Mouse (Mus musculus): ENCODE results near the gene Tgfbr2.

Tgfbr2 gene

DNA sequence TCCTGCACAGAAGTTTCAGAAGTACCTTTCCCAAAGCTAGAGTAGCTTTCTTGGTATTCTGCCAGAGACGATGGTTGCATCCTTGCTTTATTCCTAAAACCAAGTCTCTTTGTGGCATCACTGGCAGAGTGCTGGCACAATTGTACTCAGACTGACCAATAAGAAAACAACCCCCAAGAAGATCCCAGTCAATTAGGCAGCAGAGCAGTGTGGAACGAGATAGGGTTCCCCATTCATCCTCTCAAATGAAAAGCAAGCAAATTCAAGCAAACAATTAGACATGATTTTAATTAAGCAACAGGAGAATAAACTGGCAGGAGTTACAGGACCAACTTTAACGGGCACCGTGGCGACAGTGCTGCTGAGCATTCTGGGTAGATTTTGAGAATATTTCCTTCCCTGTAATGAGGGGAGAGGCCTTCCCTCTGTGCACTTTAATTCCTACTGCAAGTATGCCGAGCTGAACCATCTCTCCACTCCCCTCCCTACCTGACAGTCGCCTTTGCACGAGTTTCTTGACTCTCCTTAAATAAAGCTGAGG, 56.8 kb downstream of the Tgfbr2 start:
- no peak for DNase-seq (ENCODE audit: low spot score in 2 of 2)

DNA sequence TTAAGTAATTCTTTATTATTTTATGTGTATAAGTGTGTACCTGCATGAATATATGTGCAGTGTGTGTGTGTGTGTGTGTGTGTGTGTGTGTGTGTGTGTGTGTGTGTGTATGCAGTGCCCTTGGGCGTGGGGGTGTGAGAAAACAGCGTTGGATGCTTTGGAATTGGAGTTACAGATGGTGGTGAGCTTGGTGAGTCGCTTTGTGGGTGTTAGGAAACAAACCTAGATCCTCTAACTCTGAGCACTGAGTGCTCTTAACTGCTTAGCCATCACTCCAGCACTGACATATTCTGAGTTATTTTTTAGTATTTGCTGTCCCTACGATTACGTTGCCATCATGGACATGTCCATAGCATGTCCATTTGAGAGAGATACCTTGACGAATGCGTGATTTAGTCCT, 59.3 kb downstream of the Tgfbr2 start:
- no peak for DNase-seq (ENCODE audit: low spot score in 2 of 2)

DNA sequence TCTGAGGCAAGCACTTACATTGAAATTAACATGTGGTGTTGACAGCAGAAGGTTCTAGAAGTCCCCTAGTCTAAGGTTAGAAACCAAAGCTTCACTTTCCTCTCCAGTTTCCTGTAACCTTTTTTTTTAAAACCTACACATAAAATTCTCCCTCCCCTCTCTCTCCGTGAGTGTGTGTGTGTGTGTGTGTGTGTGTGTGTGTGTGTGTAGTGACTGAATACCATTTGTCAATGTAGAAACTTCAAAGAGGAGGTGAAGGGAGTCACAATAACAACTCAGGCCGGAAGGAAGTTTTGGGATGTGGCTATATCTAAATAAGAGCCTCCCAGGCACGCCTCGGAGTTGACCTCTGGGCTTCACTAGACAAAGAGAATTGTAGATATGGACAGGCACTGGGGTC, 60.8 kb downstream of the Tgfbr2 start:
- DNase-seq (ENCODE audit: low spot score in 2 of 2): peak; percentile 27 to 48

DNA sequence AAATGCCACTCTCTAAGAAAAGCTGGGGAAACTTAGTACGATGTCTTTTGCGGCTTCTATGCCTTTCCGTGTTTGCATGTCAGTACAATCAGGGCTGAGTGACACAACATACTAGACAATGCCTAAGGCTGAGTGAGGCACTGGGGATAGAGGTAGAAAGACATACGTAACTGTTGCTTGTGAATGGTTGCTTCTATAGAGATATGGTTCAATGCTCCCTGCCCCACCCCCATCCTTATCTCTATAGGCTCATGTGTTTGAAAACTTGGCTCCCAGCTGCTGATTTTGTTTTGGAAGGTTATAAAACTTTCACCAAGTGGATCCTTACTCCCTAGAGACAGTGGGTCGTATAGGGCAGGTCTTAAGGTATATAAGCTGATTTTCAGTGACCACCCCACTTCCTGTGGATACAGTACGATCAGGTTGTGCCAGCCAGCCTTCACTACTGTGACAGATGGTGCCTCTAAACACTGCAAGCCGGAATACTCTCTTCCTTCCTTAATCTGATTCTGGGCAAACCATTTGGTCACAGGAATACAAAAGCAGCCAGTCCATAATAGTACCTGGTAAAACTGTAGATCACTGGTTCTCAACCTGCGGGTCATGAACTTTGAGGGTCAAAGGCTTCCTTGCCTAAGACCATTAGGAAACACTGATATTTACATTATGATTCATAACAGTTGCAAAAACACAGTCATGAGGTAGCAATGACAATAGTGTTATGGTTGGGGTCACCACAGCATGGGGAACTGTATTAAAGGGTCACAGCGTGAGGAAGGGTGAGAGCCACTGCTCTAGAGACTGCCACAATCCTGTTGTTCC, 63.8 kb downstream of the Tgfbr2 start:
- no peak for DNase-seq (ENCODE audit: low spot score in 2 of 2)

DNA sequence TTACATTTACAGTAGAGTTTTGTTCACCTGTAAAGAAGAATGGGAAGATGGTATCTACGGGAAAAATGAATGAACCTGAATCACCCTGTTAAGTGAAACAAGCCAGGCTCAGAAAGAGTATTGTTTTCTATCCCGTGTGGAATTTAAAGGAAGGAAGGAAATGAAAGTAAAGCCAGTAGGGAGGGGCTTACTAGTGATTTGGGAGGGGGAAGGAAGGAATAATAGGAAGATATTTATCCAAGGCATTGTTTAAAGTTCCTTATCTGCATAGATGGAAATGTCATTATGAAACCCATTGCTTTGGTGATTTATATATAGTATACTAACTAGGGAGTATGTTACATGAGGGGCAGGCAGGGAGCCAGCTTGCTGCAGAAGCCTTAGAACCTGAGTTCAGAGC, 66.4 kb downstream of the Tgfbr2 start:
- no peak for DNase-seq (ENCODE audit: low spot score in 2 of 2)

DNA sequence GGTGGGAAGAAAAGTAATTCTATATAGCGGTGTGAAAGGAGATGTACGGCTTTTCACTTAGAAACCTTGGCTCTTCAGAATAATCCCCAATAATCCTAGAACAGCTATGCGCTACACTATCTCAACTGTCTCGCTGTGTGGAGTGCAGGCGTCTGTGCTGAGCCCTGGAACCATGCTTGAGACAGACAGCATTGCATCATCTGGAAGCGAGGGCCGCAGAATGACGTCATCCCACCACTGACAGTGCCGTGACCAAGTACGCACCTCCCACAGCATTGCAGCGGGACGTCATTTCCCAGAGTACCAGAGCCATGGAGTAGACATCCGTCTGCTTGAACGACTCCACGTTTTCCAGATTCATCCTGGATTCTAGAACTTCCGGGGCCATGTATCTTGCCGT, 70.4 kb downstream of the Tgfbr2 start:
- no peak for DNase-seq (ENCODE audit: low spot score in 2 of 2)

DNA sequence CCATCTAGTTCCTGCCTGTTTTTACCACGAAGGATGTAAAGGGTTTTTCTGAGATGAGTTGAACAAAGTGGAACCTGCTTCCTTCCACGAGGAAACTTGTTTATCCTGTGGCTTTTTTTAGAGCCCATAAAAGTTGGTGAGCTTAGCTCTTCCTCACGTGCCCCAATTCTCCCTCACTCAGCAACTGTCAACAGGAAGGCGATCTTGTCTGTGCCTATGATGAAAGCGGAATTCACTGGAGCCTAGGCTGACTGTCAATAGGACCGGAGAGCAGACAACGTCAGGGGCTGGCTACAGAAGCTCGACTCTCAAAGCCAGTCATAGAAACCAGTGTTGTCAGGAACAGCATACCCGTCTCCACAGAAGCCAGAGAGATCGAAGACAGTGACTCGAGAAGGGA, 73.3 kb downstream of the Tgfbr2 start:
- DNase-seq (ENCODE audit: low spot score in 2 of 2): no peak

DNA sequence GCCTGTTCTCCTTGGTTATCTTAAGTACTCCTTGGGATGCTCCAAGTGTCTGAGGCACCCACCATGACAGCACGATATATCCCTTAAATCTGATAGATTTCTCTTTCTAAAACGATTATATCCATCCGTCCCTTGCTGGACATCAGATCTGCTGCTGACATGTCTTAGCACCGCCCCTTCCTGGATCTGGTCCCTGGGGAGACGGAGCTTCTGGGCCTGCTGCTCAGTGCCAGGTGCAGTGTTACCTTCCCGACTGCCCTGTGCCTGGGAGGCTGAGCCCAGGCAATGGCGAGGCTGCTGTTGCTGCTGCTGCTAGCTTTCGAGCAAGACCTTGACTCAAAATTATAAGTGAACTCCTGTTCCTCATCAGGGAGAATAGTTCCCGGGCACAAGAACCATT, 75.1 kb downstream of the Tgfbr2 start:
- DNase-seq (ENCODE audit: low spot score in 2 of 2): no peak

DNA sequence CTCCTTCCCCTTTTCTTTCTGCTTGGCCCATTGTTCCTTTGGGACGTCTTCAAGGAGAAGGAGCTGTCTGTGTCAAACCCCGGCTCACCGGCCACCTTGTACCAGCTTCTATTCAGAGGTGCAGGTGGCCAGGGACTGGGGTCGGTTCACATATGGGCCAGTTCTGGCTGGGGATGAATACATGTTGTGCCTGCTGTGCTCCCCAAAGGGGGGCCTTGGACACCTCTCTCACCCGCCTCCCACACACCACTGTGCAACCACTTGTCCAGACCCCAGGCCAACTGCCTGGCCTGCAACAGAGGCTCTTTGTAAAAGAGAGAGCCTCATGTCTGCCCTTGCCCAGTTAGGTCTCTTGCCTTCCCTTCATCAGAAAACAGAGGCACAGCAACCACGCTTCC, 75.6 kb downstream of the Tgfbr2 start:
- DNase-seq (ENCODE audit: low spot score in 2 of 2): no peak

DNA sequence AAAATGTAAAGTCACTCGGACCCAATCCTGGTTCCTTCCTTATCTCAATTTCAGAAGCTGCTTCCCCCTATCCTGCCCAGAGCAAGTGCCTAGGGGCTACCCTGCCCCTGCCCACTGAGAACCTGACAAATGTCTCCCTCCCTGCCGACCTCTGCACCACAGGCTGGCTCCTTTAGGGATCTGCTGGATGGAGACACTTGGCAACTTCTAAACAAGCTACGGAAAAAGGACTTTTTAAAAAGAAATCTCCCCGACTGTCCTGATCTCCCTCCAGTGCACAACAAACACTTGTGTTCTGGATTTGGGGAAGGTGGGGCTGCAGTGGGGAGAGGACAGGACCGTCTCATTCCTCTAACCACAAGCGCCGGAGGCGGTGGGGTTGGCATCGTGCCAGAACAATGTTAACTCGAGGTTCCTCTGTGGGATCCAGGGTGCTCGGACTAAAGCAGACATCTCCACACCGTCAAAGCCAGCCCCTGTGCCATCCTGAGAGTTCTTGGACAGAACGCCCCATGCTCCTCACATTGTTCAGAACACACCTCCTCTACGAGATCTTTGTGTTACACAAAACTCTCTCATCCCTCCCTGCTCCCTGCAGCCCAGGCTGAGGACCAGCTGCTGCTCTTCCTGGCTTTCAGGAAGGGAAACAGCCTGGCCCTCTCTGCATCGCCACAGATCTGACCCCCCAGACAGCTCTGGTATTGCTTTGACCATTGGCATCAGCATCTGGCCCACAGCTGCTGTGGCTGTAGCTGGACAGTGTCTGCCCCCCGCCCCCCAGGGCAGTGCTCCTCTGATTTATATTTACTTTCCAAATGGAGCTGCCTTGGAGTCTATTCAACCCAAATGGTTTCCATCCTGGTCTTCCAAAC, 76.2 kb downstream of the Tgfbr2 start:
- no peak for DNase-seq (ENCODE audit: low spot score in 2 of 2)

DNA sequence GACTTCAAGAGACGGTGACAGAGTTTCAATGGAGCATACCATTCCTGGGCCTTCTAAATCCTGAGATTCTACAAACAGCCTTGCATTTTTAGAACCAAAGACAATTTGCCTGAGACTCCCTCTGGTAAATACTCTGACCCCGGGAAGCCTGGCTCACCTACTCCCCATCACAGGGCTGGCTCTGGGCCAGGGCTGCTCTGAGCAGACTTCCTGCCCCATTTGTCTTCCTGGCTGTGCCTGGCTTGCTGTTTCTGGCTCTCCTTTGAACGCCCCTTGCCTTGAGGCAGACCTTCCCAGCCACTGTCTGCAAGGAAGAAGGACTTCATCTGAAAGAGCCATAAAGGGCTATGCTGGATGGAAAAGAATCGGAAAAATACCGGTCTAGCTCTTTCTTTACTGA, 83.2 kb downstream of the Tgfbr2 start:
- DNase-seq (ENCODE audit: low spot score in 2 of 2): no peak

DNA sequence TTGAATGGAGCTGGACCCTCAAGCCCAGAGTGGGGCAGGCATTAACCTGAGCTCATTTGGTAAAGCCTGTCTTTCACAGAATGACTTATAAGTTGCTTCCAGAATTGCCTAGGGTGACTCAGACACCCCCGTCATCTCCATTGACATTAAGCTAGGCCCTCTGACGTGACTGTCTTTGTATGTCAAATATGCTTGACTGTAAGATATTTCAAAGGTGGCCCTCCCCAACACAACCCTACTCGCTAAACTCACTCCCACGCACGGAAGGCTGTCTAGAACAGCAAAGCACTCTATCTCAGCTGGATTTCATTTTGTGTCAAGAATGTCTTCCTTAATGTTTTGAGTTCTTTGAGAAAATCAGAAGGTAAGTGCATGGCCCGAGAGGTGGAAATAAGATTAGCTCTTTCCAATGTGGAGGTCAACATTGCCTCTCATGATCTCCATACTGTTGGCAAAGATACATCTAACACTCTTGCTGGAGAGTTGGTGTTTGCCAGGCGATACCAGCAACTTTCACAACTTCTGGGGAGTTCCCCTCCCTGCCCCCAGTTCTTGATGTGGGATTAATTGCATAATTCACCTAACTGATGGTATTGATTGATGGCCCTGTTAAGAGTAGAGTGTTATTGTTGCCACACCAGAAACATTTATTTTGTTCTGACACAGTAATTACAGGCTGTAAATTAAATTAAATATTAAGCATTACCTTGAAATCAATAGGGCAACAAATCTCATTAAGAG, 83.9 kb downstream of the Tgfbr2 start:
- DNase-seq (ENCODE audit: low spot score in 2 of 2): no peak

DNA sequence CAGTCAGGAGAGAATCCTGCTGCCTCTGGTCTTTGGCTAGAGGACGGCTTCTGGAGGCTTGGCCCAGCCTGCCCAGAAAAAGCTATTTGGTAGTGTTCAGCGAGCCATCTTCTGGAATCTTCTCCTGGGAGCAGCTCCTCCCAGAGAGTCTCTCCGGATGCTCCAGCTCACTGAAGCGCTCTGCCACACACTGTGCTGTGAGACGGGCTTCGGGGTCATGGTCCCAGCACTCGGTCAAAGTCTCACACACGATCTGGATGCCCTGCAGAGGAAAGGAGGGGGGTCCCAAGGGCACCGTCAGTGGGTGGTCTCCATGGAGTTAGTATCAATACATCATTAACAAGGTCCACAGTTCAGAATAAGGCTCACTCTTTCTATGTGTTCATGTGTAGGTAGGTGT, 84.9 kb downstream of the Tgfbr2 start:
- DNase-seq (ENCODE audit: low spot score in 2 of 2): no peak

DNA sequence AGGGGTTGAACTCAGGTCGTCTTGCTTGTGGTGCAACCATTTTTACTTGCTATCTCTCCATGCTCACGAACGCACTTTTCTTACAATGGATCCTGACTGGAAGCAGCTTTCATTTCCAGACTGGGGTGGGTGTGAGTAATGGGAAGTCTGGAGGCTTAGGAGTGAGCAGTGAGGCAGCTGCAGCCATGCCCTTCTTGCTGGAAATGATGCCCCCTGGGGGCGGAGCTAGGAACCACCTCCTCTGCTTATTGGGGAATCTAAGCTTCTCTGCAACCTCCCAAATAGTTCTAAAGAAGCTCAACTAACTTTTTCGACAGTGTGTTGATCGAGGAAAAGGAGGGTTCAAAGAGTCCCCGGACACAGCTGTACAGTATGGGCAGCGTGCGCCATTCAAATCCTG, 86.2 kb downstream of the Tgfbr2 start:
- DNase-seq (ENCODE audit: low spot score in 2 of 2): peak in 1 of 2 experiments; percentile 31

DNA sequence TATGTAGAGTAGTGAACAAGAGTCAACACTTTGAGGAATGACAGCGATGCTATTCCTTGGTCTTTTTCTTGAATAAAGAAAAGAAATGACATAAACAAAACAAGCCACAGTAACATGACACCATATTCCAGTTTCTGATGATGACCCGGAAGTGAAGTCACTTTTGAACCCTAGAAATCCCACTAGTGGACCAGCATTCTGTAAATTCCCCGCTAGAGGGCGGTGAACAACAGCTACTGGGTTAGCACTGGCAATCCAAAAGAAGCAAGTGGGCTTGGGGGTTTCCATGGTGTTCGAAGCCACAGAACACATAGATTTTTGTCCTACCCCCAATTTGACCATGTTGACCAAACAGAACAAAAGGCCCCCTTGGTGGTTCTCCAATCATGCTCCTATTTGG, 87.3 kb downstream of the Tgfbr2 start:
- peak; percentile 51 to 71 for DNase-seq (ENCODE audit: low spot score in 2 of 2)

DNA sequence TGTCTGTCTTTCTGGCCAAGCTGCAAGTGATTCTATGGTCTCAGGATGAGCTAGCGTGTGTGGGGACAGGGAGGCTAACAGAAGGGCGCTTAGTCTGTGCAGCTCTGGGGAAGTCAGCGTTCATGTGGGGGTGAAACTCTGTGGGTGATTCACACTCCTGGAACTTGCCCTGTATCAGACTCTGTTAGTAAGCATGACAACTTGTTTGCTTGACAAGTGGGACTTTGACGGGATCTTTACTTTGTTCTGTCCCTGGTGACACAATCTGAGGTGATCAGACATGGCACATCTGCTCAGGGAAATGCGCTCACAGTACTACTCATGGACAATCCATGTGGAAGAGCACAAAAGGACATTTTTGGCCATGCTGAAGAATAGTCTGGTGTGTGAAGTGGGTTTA, 87.9 kb downstream of the Tgfbr2 start:
- DNase-seq (ENCODE audit: low spot score in 2 of 2): no peak

DNA sequence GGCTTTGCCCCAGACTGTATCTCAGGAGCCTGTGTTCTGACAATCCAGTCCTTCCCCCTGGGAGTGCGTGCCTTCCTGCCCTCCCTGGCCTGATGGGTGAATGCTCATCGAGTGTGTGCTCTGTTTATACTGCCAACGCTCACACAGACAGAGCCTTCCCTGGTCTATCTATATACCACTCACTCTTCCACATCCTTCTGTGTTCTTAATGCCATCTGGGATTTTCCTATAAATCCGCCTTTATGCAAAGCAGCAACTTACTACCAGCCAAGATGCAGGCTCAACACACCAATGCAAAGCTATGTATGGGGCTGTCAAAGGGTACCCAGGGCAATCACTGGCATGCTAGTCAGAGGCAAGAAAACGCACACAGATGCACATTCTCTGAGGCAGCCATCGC, 89.2 kb downstream of the Tgfbr2 start:
- no peak for DNase-seq (ENCODE audit: low spot score in 2 of 2)

DNA sequence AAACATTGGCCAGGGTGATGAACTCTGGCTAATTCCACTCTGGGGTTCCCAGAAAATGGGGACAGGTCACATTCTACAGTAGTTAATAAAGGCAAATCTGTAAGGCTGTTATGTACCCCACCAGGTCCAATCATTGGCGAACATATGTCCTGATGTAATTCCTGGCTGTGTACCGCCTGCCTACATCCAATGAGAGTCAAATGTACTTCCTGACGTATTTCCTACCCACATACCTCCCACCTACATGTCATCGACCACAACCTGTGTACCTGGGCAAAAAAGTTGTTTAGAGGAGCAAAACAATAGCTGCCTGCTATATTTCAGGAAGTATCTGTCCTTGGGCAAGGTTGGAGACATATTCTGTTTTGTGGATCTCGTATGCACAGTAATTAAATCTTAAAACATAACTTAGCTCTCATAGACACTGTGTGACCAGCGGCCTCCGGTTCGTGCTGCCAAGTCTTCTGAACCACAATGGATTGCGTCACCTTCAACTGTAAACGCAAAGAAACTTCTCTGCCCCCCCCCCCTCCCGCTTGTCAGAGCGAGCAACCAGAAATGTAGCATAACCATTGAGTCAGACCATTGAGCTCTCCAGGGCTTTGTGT, 90.7 kb downstream of the Tgfbr2 start:
- peak in 1 of 2 experiments; percentile 24 for DNase-seq (ENCODE audit: low spot score in 2 of 2)

DNA sequence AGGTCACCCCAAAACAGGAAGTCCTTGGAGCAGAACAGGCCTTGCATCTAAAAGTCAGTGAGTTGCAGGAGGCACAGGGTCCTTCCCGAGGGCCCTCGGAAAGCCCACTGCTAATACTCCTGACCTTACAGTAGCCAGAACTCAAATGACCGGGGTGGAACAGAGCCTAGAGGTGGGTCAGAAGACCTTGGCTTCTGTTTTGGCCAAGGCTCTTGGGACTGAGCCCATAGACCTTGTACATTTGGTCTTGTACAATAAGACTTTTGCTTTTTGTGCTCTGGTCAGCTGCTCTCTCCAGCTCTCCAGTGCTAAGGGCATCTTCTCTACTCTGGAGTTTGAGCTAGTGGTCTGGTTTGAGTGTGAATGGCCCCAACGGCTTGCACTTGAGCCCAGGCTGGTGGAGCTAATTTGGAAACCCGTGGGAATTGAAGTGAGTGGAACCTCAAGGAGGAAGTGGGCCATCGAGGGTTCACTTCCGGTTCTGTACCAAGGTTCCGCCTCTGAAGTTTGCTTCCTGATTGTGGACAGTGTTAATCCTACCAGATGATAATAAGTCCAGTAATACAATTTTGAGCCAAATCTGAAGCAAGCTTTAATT, 91.3 kb downstream of the Tgfbr2 start:
- peak; percentile 65 to 70 for DNase-seq (ENCODE audit: low spot score in 2 of 2)

DNA sequence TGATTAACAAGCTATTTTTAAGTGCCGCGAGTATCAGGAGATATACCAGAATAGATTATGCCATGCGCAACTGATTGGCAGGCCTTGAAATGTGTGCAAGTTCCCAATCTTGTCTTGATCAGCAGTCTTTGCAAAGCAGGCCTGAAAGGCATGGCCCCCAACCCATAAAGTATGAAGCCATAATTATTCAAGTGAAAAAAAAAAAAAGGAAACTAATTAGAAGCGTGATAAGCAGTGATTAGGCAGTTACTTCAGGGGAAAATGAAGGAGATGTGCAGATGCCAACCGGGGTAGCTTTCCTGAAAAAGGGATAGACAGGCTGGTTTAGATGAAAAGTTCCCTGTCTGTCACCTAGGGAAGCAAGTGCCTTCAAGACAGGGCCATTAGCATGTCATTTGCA, 91.9 kb downstream of the Tgfbr2 start:
- no peak for DNase-seq (ENCODE audit: low spot score in 2 of 2)

DNA sequence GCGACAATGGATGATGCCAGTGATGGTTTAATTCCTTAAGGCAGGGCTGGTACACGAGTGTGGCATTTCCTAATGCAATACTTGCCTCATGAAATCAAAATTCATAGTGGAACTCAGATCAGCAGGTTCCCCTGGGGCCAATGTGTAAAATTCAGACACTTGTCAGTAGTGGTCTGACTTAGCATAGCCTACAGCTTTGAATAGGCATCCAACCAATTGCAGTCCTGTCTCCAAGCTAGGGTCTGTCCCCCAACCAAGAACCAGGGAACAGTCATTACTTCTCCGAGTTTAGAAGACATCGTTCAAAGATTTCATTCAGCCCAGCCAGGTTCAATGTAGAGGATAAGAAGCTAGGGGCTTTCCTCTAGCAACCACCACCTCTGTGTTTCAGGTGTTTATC, 93.4 kb downstream of the Tgfbr2 start:
- DNase-seq (ENCODE audit: low spot score in 2 of 2): no peak
